ENCODE assay signal across 7 mouse cellular contexts in the genomic region with DNA sequence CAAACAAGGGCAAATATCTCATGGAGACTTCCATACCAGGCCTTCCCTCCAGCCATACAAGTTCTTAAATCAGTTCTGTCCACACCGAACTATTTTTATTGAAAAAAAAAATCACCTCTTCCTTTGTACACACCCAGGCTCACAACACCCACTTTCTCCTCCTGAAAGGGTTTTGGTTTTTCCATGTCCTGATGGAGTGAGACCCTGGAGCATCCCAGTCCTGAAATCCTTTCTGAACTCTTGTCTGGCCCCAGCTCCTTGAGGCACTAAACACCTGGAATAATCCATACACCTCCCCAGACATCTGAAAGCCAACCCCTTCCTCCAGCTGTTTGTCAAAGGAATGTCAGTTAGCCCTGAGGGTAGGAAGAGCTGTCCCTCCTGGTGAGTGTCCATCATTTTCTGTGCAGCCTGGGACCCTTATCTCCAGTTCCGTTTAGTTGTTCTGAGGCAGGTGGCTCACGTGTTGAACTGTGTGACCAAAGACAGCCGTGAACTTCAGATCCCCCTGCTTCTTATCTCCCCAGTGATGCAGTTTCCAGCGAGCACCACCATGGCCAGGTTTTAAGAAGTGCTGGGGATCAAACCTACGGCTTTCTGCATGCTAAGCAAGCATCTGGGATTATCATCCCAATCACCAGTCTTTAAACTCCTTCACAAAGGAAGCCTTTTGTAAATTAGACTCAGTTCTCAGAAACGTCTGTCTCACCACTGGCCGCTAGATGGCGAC.
DNase-seq lines count a peak whose midpoint lies in the region; ATAC-seq lines count a peak whose summit lies in the region.
"Not testable (repeated sequence)": the region's sequence is repeated elsewhere in the genome, so short reads cannot be mapped to it uniquely, and the experiment has no call there.

No protein-coding gene starts in this region.

- H3K9me3 ChIP-seq in forebrain, embryonic 16.5 days (ENCODE audit: control insufficient read depth, low read length); hindbrain, embryonic 12.5 days (replicated peaks); intestine, embryonic 16.5 days (ENCODE audit: control insufficient read depth, low read length); limb, embryonic 13.5 days; midbrain, embryonic 11.5 days (ENCODE audit: control insufficient read depth, low read length); neural tube, embryonic 11.5 days (ENCODE audit: control insufficient read depth, low read length): not testable (repeated sequence)

- H3K36me3 ChIP-seq in forebrain, embryonic 16.5 days (ENCODE audit: control insufficient read depth, insufficient read depth); hindbrain, embryonic 12.5 days; intestine, embryonic 16.5 days (ENCODE audit: control insufficient read depth, insufficient read depth, low read length); limb, embryonic 13.5 days; midbrain, embryonic 11.5 days (ENCODE audit: control insufficient read depth, insufficient read depth, low read length); neural tube, embryonic 11.5 days (ENCODE audit: control insufficient read depth, insufficient read depth, low read length): not testable (repeated sequence)

- ATAC-seq in forebrain, embryonic 16.5 days: peak; percentile 55; the same call in 1 of the 2 replicates
- peak; percentile 71; the same call in 1 of the 2 replicates for ATAC-seq in hindbrain, embryonic 12.5 days (ENCODE audit: low FRiP score)
- peak; percentile 67; the same call in 1 of the 2 replicates for ATAC-seq in intestine, embryonic 16.5 days
- ATAC-seq in limb, embryonic 13.5 days (ENCODE audit: low FRiP score, low read depth): peak; percentile 48; the same call in 1 of the 2 replicates
- peak; percentile 71; the same call in 1 of the 2 replicates for ATAC-seq in midbrain, embryonic 11.5 days (ENCODE audit: low FRiP score)
- ATAC-seq in neural tube, embryonic 11.5 days (ENCODE audit: insufficient read depth, low FRiP score, low TSS enrichment): 0 out of 2 replicates have a peak, but pooled peaks have one; percentile 45

- not testable (repeated sequence) for H3K9ac ChIP-seq in forebrain, embryonic 16.5 days (replicated peaks; ENCODE audit: low read depth, low read length); hindbrain, embryonic 12.5 days; intestine, embryonic 16.5 days (ENCODE audit: low read depth, low read length); limb, embryonic 13.5 days; midbrain, embryonic 11.5 days (ENCODE audit: low read length); neural tube, embryonic 11.5 days (ENCODE audit: low read length)

- DNase-seq in cerebellum, adult 9-11 months: peak; percentile 5
- not testable (repeated sequence) for DNase-seq in midbrain, embryonic 11.5 days (ENCODE audit: low spot score, missing footprints); neural tube, embryonic 11.5 days (ENCODE audit: low spot score)

- H3K4me2 ChIP-seq in forebrain, embryonic 16.5 days (ENCODE audit: low read length); hindbrain, embryonic 12.5 days (replicated peaks); intestine, embryonic 16.5 days (ENCODE audit: low read depth, low read length); limb, embryonic 13.5 days (replicated peaks); midbrain, embryonic 11.5 days; neural tube, embryonic 11.5 days (ENCODE audit: low read depth): not testable (repeated sequence)

- H3K4me1 ChIP-seq in forebrain, embryonic 16.5 days (replicated peaks; ENCODE audit: control insufficient read depth, insufficient read depth, low read length); hindbrain, embryonic 12.5 days; intestine, embryonic 16.5 days (ENCODE audit: control insufficient read depth, insufficient read depth, low read length); limb, embryonic 13.5 days; midbrain, embryonic 11.5 days (ENCODE audit: control insufficient read depth, insufficient read depth, low read length); neural tube, embryonic 11.5 days (ENCODE audit: control insufficient read depth, insufficient read depth, low read length): not testable (repeated sequence)

- not testable (repeated sequence) for H3K27me3 ChIP-seq in forebrain, embryonic 16.5 days (replicated peaks; ENCODE audit: control insufficient read depth, insufficient read depth, low read length); hindbrain, embryonic 12.5 days; intestine, embryonic 16.5 days (replicated peaks; ENCODE audit: control insufficient read depth, insufficient read depth, low read length); limb, embryonic 13.5 days; midbrain, embryonic 11.5 days (ENCODE audit: control insufficient read depth, insufficient read depth, low read length); neural tube, embryonic 11.5 days (ENCODE audit: control insufficient read depth, insufficient read depth, low read length)

- H3K4me3 ChIP-seq in forebrain, embryonic 16.5 days (replicated peaks; ENCODE audit: low read length); hindbrain, embryonic 12.5 days; intestine, embryonic 16.5 days (ENCODE audit: low read length); limb, embryonic 13.5 days; midbrain, embryonic 11.5 days (ENCODE audit: low read depth, low read length); neural tube, embryonic 11.5 days (ENCODE audit: low read depth, low read length): not testable (repeated sequence)

- not testable (repeated sequence) for H3K27ac ChIP-seq in forebrain, embryonic 16.5 days (ENCODE audit: low read length); hindbrain, embryonic 12.5 days; intestine, embryonic 16.5 days (ENCODE audit: low read length); limb, embryonic 13.5 days; midbrain, embryonic 11.5 days (ENCODE audit: low read depth, low read length); neural tube, embryonic 11.5 days (ENCODE audit: low read depth, low read length)

- WGBS in forebrain, embryonic 16.5 days: 62% methylated on average over 6 of the region's 9 CpGs
- WGBS in hindbrain, embryonic 12.5 days: 58% methylated on average over 6 of the region's 9 CpGs
- WGBS in intestine, embryonic 16.5 days: 57% methylated on average over 5 of the region's 9 CpGs
- 55% methylated on average over 6 of the region's 9 CpGs for WGBS in limb, embryonic 13.5 days
- 64% methylated on average over 5 of the region's 9 CpGs for WGBS in midbrain, embryonic 11.5 days
- WGBS in neural tube, embryonic 11.5 days: 64% methylated on average over 5 of the region's 9 CpGs
